Mouse (Mus musculus) urinary bladder, postnatal 14 days (tissue): ENCODE data around the gene Tinf2.

Experiments
- DNase-seq: peaks from one replicate; pipeline ENCODE4 v3.0.0; 2021; ENCODE audit warnings: low spot score

The Tinf2 gene

GRCm38 (mm10) chr14:55681160-55682117 lies at the start of gene Tinf2:
Gene Tinf2, minus strand, starts transcription at chr14:55681820.
- peak; percentile 93 for DNase-seq

GRCm38 (mm10) chr14:55730531-55731032 lies 49.0 kb upstream of the Tinf2 start:
- DNase-seq: no peak

GRCm38 (mm10) chr14:55730116-55730515 lies 48.5 kb upstream of the Tinf2 start:
- no peak for DNase-seq

- no peak for DNase-seq
Measured at GRCm38 (mm10) chr14:55727889-55728685, 46.5 kb upstream of the Tinf2 start.

- no peak for DNase-seq
Measured at GRCm38 (mm10) chr14:55726261-55726660, 44.6 kb upstream of the Tinf2 start.

- peak; percentile 30 for DNase-seq
Measured at GRCm38 (mm10) chr14:55724411-55724871, 42.8 kb upstream of the Tinf2 start.

- no peak for DNase-seq
Measured at GRCm38 (mm10) chr14:55723433-55723832, 41.8 kb upstream of the Tinf2 start.

- no peak for DNase-seq
Measured at GRCm38 (mm10) chr14:55722438-55722945, 40.9 kb upstream of the Tinf2 start.

- DNase-seq: peak; percentile 94
Measured at GRCm38 (mm10) chr14:55721700-55722437, 40.2 kb upstream of the Tinf2 start, which contains the start of gene Rabggta. Gene Rabggta, minus strand, starts transcription at chr14:55722263.

GRCm38 (mm10) chr14:55721076-55721475 lies 39.5 kb upstream of the Tinf2 start:
- no peak for DNase-seq

- no peak for DNase-seq
Measured at GRCm38 (mm10) chr14:55720666-55721065, 39.0 kb upstream of the Tinf2 start.

GRCm38 (mm10) chr14:55719737-55720136 lies 38.1 kb upstream of the Tinf2 start:
- no peak for DNase-seq

GRCm38 (mm10) chr14:55716884-55717283 lies 35.3 kb upstream of the Tinf2 start:
- DNase-seq: no peak

- no peak for DNase-seq
Measured at GRCm38 (mm10) chr14:55716271-55716670, 34.7 kb upstream of the Tinf2 start.

GRCm38 (mm10) chr14:55714893-55715292 lies 33.3 kb upstream of the Tinf2 start:
- DNase-seq: peak; percentile 38

GRCm38 (mm10) chr14:55713729-55714122 lies 32.1 kb upstream of the Tinf2 start, which contains the start of gene Tgm1:
Gene Tgm1, minus strand, starts transcription at chr14:55713926.
- peak; percentile 37 for DNase-seq

GRCm38 (mm10) chr14:55713007-55713728 lies 31.5 kb upstream of the Tinf2 start:
- DNase-seq: peak; percentile 61

- no peak for DNase-seq
Measured at GRCm38 (mm10) chr14:55711786-55712185, 30.2 kb upstream of the Tinf2 start.

- no peak for DNase-seq
Measured at GRCm38 (mm10) chr14:55709509-55709908, 27.9 kb upstream of the Tinf2 start.

GRCm38 (mm10) chr14:55707397-55707796 lies 25.8 kb upstream of the Tinf2 start:
- no peak for DNase-seq
